Mouse (Mus musculus) erythroblast, embryonic 14.5 days (primary cell): ENCODE results near the gene Rcor1.

ENCODE experiments used
- GATA1 ChIP-seq: IDR thresholded peaks from 2 replicates; pipeline ENCODE4 v1.6.1; 2012; ENCODE audit warnings: low read length, inconsistent platforms, mixed read lengths
- TAL1 ChIP-seq: IDR thresholded peaks from 3 replicates; pipeline ENCODE4 v1.6.1; 2012; ENCODE audit warnings: low read length, inconsistent platforms, mixed read lengths

DNA sequence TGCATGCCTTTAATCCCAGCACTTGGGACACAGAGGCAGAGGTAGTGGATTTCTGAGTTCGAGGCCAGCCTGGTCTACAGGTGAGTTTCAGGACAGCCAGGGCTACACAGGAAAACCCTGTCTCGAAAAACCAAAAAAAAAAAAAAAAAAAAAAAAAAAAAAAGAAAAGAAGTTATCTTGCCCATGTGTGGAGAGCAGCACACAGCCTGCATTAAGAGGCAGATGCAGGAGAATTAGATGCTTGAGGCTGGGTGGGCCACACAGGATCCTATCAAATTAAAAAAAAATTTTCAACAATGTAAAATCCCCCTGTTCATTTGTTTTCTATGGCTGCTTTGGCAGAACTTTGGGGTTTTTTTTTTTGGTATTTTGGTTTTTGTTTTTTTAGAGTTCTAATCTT is 24.2 kb downstream of the Rcor1 start:
- TF ChIP-seq TAL1 = no peak; the same call in 2 of the 3 replicates
- TF ChIP-seq GATA1 = no peak
